Mouse (Mus musculus) kidney, embryonic 16.5 days (tissue): ENCODE data around the gene Rps6kl1. TPM values are rescaled to one million over a fixed set of nuclear protein-coding genes. Genes with fewer than 3 reads are reported as not detected.

ENCODE experiments used
- ATAC-seq: fragments of 200-750 bp; cut with Nextera tagmentation; 2 replicates; pipeline ENCODE4 v1.8.0; 2017; ENCODE audit warnings: moderate TSS enrichment; ENCODE audit not compliant: low FRiP score, low TSS enrichment
- H3K27ac ChIP-seq: fragments of 300-500 bp; sonication (generic); 2 replicates; pipeline ENCODE4 v1.5.1; 2014; ENCODE audit warnings: low read length
- H3K27me3 ChIP-seq: fragments of 300-500 bp; sonication (generic); 2 replicates; pipeline ENCODE4 v1.6.1; 2014; ENCODE audit warnings: low read length, control low read depth, mixed read lengths; ENCODE audit not compliant: insufficient read depth
- H3K36me3 ChIP-seq: fragments of 300-500 bp; sonication (generic); 2 replicates; pipeline ENCODE4 v1.6.1; 2014; ENCODE audit warnings: low read length, control low read depth, mixed read lengths; ENCODE audit not compliant: insufficient read depth
- H3K4me1 ChIP-seq: fragments of 300-500 bp; sonication (generic); 2 replicates; pipeline ENCODE4 v1.6.1; 2014; ENCODE audit warnings: low read length, control low read depth, mixed read lengths; ENCODE audit not compliant: insufficient read depth
- H3K4me2 ChIP-seq: fragments of 300-500 bp; sonication (generic); replicated peaks from 2 replicates; pipeline ENCODE4 v1.6.1; 2014; ENCODE audit warnings: low read depth, low read length
- H3K4me3 ChIP-seq: fragments of 300-500 bp; sonication (generic); 2 replicates; pipeline ENCODE4 v1.5.1; 2014; ENCODE audit warnings: mild to moderate bottlenecking, low read length
- H3K9ac ChIP-seq: fragments of 300-500 bp; sonication (generic); replicated peaks from 2 replicates; pipeline ENCODE4 v1.6.1; 2014; ENCODE audit warnings: low read length
- H3K9me3 ChIP-seq: fragments of 300-500 bp; sonication (generic); 2 replicates; pipeline ENCODE4 v1.6.1; 2016; ENCODE audit warnings: low read length, control low read depth
- WGBS: fragments of 180-500 bp; shearing (Covaris S2); extraction: QIAGEN DNeasy Blood & Tissue Kit; methylation state at CpG from one replicate; pipeline ENCODE4 v1.1.7; 2014; 5-methylcytosine and 5-hydroxymethylcytosine counted together
- polyA plus RNA-seq: library from polyadenylated mRNA; unstranded; fragments of >200 nt; fragmentation: Nextera tagmentation; extraction: Ambion mirVana; gene quantifications from 2 replicates; pipeline ENCODE4 v1.2.1, GENCODE M21; 2015

Gene Rps6kl1
- 0.86 and 1.1 TPM in 2 replicates for polyA plus RNA-seq

DNA sequence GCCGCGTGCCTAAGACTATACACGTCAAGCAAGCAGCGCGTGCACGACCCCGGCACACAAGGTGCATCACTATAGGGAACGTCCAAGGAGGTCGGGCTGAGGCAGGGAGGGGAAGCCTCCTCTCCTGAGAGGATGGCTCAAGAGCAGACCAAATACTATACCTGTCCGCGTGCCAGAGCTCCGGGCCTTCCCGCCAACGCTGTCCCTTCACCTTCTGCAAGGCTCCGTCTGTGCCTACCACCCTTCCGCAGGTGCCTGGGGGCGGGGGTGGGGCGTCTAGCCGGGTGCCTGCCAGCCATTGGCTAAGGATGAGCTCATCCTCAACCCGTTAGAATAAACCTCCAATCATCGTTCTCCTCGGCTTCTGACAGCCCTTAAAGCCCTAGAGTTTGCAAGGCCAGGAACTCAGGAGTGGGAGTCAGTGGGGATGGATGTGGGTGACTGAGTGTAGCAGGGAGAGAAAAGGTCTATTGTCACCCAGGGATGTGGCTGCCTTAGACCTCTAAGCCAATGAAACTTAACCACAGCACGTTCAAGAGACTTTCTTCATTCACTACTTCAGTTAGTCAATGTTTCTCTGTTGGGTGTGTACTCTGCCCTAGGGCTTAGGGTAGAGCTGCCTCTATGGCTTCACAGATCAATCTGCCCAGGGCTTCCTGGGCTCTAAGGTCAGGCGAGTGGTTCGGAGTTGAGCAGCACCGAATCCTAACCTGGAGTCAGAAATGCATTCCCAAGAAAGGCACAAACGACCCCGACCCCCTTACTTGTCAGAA lies at the start of gene Rps6kl1:
Gene Rps6kl1, minus strand, starts transcription at position 263 of the 773 bp plus-strand sequence.
- peak; percentile 56; the same call in 1 of the 2 replicates for ATAC-seq
- H3K9ac ChIP-seq, result peak within 1 kb of the TSS; percentile 25; the same call in 1 of the 2 replicates
- no peak within 1 kb of the TSS for H3K27ac ChIP-seq
- peaks cover 9% of the 10 kb centered on the region for H3K27me3 ChIP-seq
- H3K36me3 ChIP-seq, result no peaks in the 10 kb centered on the region
- H3K4me2 ChIP-seq, result peak within 1 kb of the TSS; percentile 46
- H3K4me1 ChIP-seq, result peaks cover 14% of the 10 kb centered on the region
- WGBS, result 16% methylated on average over 28 of the region's 28 CpGs
- no peaks in the 10 kb centered on the region for H3K9me3 ChIP-seq
- H3K4me3 ChIP-seq, result peak within 1 kb of the TSS; percentile 22

DNA sequence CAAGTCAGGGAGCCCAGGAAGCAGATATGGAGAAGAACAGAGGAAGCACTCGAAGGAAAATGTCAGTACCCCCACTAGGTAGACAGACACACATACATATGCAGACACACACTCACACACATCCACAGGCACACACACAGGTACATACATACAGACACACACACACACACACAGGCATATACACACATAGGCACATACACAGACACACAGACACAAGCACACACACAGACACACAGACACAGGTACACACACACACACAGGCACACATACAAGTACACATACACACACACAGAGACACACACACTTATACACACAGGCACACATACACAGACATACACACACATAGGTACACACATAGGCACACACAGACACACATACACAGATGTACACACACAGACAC lies 48.9 kb upstream of the Rps6kl1 start:
- Histone ChIP-seq H3K4me1 (peaks cover 44% of the 10 kb centered on the region), H3K4me3 (no peak overlapping the region), H3K27me3 (no peaks in the 10 kb centered on the region), H3K4me2 (no peak overlapping the region), H3K27ac (no peak overlapping the region), H3K36me3 (no peaks in the 10 kb centered on the region), H3K9me3 (no peaks in the 10 kb centered on the region), H3K9ac (no peak overlapping the region)
- no peak for ATAC-seq
- WGBS, result 83% methylated on average over 1 of the region's 1 CpGs

DNA sequence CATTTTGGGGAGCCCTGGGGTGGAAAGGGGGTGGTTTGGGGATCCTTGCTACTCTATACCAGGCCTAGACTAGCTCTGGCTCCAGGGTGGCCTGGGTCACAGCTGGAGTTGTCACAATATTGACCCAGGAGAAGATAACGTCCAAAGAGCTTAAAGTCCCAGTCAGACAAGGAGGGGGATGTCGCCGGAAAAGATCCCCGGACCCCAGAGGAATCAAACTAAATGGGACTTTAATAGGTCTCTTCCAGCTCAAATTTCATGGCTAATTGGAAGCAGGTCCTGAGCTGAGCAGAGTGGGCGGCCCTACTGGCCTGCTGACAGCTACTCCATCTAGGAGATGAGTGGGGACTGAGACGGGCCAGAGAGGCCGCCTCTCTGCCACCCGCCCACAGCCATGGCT lies 46.9 kb upstream of the Rps6kl1 start:
- Histone ChIP-seq H3K36me3 (no peaks in the 10 kb centered on the region), H3K27ac (no peak overlapping the region), H3K4me1 (peaks cover 52% of the 10 kb centered on the region), H3K9ac (no peak overlapping the region), H3K4me3 (no peak overlapping the region), H3K4me2 (no peak overlapping the region), H3K9me3 (no peaks in the 10 kb centered on the region), H3K27me3 (no peaks in the 10 kb centered on the region)
- WGBS, result 27% methylated on average over 8 of the region's 8 CpGs
- peak; percentile 32; the same call in 1 of the 2 replicates for ATAC-seq

DNA sequence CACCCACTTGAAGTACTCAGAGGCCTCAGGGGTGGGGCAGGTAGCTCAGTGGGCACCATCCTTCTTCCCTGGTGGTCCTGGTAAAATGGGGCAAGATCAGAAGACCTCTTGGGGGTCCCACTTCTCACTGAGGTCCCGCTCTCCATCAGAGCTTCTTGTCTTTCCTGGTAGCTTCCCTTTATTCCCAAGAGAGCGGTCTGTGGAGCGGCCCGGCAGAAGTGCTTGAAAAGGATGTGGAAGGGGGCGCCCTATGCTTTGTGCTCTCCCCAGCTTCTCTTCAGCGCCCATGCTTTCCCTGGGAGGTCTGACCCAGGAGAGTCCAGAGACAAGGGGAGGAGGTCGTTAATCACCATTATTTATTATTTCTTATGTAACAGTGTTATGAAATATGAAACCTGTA lies 46.3 kb upstream of the Rps6kl1 start:
- Histone ChIP-seq H3K27ac (no peak overlapping the region), H3K4me1 (peaks cover 57% of the 10 kb centered on the region), H3K36me3 (no peaks in the 10 kb centered on the region), H3K27me3 (no peaks in the 10 kb centered on the region), H3K9me3 (no peaks in the 10 kb centered on the region), H3K4me3 (no peak overlapping the region), H3K9ac (no peak overlapping the region), H3K4me2 (no peak overlapping the region)
- 58% methylated on average over 7 of the region's 7 CpGs for WGBS
- ATAC-seq, result no peak

DNA sequence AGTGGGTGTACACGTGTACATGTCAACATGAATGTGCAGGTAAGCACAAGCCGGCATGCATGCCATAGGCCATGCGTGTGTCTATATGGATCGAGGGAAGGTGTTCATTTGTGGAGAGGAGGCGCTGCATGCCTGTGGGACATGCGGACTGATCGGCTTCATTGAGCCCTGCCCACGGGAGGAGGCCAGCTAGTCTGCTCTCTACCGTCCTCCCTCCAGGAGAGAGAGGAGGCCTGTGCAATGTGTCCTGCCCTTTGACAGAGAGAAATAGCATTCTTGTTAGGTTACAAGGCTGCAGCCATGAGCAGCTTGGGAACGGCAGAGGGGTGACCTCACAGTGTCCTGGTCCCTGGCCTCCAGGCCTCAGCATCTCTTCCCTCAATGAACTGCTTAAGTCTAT lies 45.1 kb upstream of the Rps6kl1 start:
- Histone ChIP-seq H3K4me2 (no peak overlapping the region), H3K36me3 (no peaks in the 10 kb centered on the region), H3K9ac (no peak overlapping the region), H3K27me3 (no peaks in the 10 kb centered on the region), H3K4me1 (peaks cover 52% of the 10 kb centered on the region), H3K27ac (no peak overlapping the region), H3K9me3 (no peaks in the 10 kb centered on the region), H3K4me3 (no peak overlapping the region)
- WGBS, result 70% methylated on average over 10 of the region's 10 CpGs
- no peak for ATAC-seq

DNA sequence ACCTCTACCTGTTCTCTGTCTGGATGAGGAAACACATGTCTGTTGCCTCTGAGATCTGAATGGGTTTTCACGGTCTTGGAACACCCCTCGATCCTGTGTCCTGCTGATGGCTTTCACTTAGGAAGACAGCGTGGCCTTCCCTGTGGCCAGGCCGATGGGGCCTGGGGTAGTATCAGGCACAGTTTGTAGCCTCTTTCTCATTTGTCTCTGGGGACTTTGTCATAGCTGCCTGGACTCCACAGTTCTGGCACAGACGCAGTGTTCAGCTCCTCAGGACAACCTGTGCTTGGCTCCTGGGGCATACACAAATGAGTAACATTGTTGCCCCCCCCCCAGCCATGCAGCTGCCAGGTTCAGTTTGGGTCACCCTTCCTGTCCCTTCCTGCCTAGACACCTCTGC lies 44.0 kb upstream of the Rps6kl1 start:
- H3K4me1 ChIP-seq, result peaks cover 44% of the 10 kb centered on the region
- 70% methylated on average over 5 of the region's 5 CpGs for WGBS
- no peak overlapping the region; the same call in 1 of the 2 replicates for H3K9ac ChIP-seq
- ATAC-seq, result no peak
- H3K9me3 ChIP-seq, result no peaks in the 10 kb centered on the region
- 0 out of 2 replicates have a peak overlapping the region, but pooled peaks have one; percentile 12 for H3K27ac ChIP-seq
- H3K4me3 ChIP-seq, result no peak overlapping the region
- no peaks in the 10 kb centered on the region for H3K27me3 ChIP-seq
- no peaks in the 10 kb centered on the region for H3K36me3 ChIP-seq
- no peak overlapping the region for H3K4me2 ChIP-seq

DNA sequence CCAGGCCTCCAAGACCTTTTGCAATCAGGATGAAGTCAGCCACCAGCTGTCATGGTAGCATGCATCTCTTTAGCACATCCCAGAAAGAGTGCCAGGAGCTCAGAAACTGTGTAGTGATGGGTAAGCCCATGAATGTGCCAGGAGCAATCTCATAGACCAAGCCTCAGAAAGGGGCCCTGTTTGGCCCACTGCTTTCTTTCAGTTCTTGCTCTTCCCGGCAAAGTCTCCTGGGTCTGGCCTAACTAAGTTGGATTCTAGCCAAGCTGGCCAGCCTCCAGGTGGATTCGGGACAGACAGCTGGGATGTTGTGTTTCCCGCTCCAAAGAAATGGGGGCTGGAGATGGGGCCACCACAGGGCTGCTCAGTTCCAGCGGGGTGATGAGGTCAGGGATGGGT lies 43.6 kb upstream of the Rps6kl1 start:
- Histone ChIP-seq H3K4me1 (peaks cover 44% of the 10 kb centered on the region), H3K9ac (no peak overlapping the region; the same call in 1 of the 2 replicates), H3K27me3 (no peaks in the 10 kb centered on the region), H3K27ac (no peak overlapping the region; the same call in 1 of the 2 replicates), H3K4me2 (no peak overlapping the region), H3K9me3 (no peaks in the 10 kb centered on the region), H3K36me3 (no peaks in the 10 kb centered on the region), H3K4me3 (no peak overlapping the region)
- peak; percentile 20; the same call in 1 of the 2 replicates for ATAC-seq
- WGBS, result 40% methylated on average over 4 of the region's 4 CpGs

DNA sequence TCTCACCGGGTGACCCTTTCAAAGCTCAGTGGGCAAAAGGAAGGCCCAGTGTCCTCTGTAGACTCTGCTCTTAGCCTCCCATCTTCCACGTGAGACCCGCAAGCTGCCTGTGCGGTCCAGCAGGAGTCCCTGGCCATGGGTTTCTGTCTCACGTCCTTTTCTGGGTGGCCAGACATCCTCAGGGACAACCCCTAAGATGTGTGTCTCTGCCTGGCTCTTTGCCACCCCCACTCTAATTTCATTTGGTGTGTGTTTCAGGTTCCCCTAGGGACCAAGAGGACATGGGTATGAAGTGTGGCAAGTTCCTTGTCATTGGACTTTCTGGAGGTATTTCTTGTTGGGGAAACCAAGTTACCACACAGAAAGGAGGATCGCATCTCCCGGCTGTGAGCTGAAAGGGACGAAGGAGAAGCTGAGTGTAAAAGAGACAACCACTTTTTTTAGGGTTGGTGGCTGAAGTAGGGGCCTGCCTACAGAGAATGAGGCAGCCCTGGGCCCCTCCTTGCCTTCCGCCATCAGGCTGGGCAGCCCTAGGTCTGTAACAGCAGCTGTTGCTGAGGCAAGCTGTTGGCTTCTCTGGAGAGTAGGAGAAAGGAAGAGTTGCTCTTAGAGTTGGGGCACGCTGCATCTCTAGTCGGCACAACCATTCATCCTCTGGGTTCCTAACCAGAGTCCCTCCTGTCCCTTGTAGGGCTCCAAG lies 43.0 kb upstream of the Rps6kl1 start:
- ATAC-seq, result no peak
- Histone ChIP-seq H3K4me2 (no peak overlapping the region), H3K4me1 (peaks cover 44% of the 10 kb centered on the region), H3K27ac (no peak overlapping the region; the same call in 1 of the 2 replicates), H3K9me3 (no peaks in the 10 kb centered on the region), H3K27me3 (no peaks in the 10 kb centered on the region), H3K4me3 (no peak overlapping the region), H3K9ac (no peak overlapping the region), H3K36me3 (no peaks in the 10 kb centered on the region)
- 92% methylated on average over 11 of the region's 11 CpGs for WGBS

DNA sequence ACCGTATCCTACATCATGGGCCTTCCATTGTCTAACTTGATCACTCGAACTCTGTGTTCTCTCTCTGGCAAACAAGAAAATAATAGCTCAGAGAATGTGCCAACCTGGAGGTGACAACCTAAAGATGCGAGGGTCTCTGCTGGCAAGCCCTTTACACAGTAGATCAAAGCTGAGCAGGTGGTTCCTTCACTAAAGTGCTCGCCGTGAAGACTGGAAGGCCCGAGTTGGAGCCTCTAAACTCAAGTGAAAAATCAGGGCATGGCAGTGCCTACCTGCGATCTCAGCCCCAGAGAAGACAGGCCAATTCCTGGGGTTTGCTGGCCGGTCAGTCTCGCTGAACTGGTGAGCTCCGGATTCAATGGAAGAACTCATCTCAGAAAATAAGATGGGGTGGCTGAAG lies 42.1 kb upstream of the Rps6kl1 start:
- Histone ChIP-seq H3K27ac (peak overlapping the region; percentile 30; the same call in 1 of the 2 replicates), H3K4me1 (peaks cover 43% of the 10 kb centered on the region)

More for the DNA sequence above, 42.1 kb upstream of the Rps6kl1 start:
- 82% methylated on average over 10 of the region's 10 CpGs for WGBS
- no peak for ATAC-seq
- no peak overlapping the region for H3K4me2 ChIP-seq
- H3K9me3 ChIP-seq, result no peaks in the 10 kb centered on the region
- H3K4me3 ChIP-seq, result no peak overlapping the region
- H3K36me3 ChIP-seq, result no peaks in the 10 kb centered on the region
- 0 out of 2 replicates have a peak overlapping the region, but pooled peaks have one; percentile 31 for H3K9ac ChIP-seq
- H3K27me3 ChIP-seq, result no peaks in the 10 kb centered on the region
